Comparison of ENCODE assay signal across 10 mouse cellular contexts in genomic region chr19:53459407-53459788, GRCm38 (mm10).
DNase-seq lines count a peak whose midpoint lies in the region; ATAC-seq and TF ChIP-seq lines count a peak whose summit lies in the region.
"Had no signal": no experiment of that assay in that cellular context is flagged by ENCODE, and none has a peak within 500 bp of the region (broad histone marks: within the 10 kb centered on the region; RNA-seq: fewer than 3 reads in every experiment).

No protein-coding gene starts in this region.

- peak overlapping the region; percentile 67; the same call in 1 of the 2 replicates for H3K27ac ChIP-seq in hindbrain, embryonic 10.5 days
- H3K27ac ChIP-seq in midbrain, embryonic 11.5 days (ENCODE audit: low read depth, low read length): no peak overlapping the region
- H3K27ac ChIP-seq: neural tube, embryonic 13.5 days had no signal

- DNase-seq in ES-CJ7 (ENCODE audit: low read depth, low spot score): peak; percentile 29
- DNase-seq in brain, embryonic 14.5 days (ENCODE audit: low read depth): peak; percentile 62
- DNase-seq in hindbrain, embryonic 10.5 days (ENCODE audit: low spot score): no peak
- DNase-seq in midbrain, embryonic 11.5 days (ENCODE audit: low spot score, missing footprints): peak; percentile 89
- no peak for DNase-seq in gastrocnemius, postnatal 10 days
- no peak for DNase-seq in left cerebral cortex, postnatal 14 days (ENCODE audit: low spot score in 2 of 2)
- DNase-seq: kidney, adult 8-10 months; lung, postnatal 14 days had no signal

- intact Hi-C loops in left cerebral cortex, postnatal 14 days (cut with DNase I): no loop called here

- H3K4me1 ChIP-seq in hindbrain, embryonic 10.5 days (replicated peaks): peaks cover 40% of the 10 kb centered on the region
- H3K4me1 ChIP-seq in midbrain, embryonic 11.5 days (ENCODE audit: control insufficient read depth, insufficient read depth, low read length): peaks cover 10% of the 10 kb centered on the region

- peak; percentile 65 for ATAC-seq in midbrain, embryonic 11.5 days (ENCODE audit: low FRiP score)
- no peak for ATAC-seq in inflammation-experienced regulatory T-cells, adult 6 months

- H3K36me3 ChIP-seq in hindbrain, embryonic 10.5 days: no peaks in the 10 kb centered on the region
- H3K36me3 ChIP-seq in midbrain, embryonic 11.5 days (ENCODE audit: control insufficient read depth, insufficient read depth, low read length): no peaks in the 10 kb centered on the region
- H3K36me3 ChIP-seq: neural tube, embryonic 13.5 days had no signal

- H3K27me3 ChIP-seq in hindbrain, embryonic 10.5 days (ENCODE audit: insufficient read depth, poor library complexity, severe bottlenecking): peaks cover 41% of the 10 kb centered on the region
- H3K27me3 ChIP-seq in midbrain, embryonic 11.5 days (ENCODE audit: control insufficient read depth, insufficient read depth, low read length): no peaks in the 10 kb centered on the region; the same call in 1 of the 2 replicates

- H3K9me3 ChIP-seq in hindbrain, embryonic 10.5 days: no peaks in the 10 kb centered on the region
- H3K9me3 ChIP-seq in midbrain, embryonic 11.5 days (ENCODE audit: control insufficient read depth, low read length): no peaks in the 10 kb centered on the region
- H3K9me3 ChIP-seq: neural tube, embryonic 13.5 days had no signal

- H3K4me3 ChIP-seq in hindbrain, embryonic 10.5 days: no peak overlapping the region
- H3K4me3 ChIP-seq in midbrain, embryonic 11.5 days (ENCODE audit: low read depth, low read length): no peak overlapping the region
- H3K4me3 ChIP-seq: neural tube, embryonic 13.5 days had no signal

- no peak for TF ChIP-seq POLR2A in brain, embryonic 14.5 days (IDR thresholded peaks at IDR 0.05; ENCODE audit: borderline replicate concordance, extremely low read depth, insufficient read depth, insufficient read length, poor library complexity, severe bottlenecking)

- 0 out of 2 replicates have a peak overlapping the region, but pooled peaks have one; percentile 6 for H3K4me2 ChIP-seq in midbrain, embryonic 11.5 days

- 21% methylated on average over 3 of the region's 3 CpGs for WGBS in hindbrain, embryonic 10.5 days
- WGBS in midbrain, embryonic 11.5 days: 13% methylated on average over 3 of the region's 3 CpGs

- no peak for TF ChIP-seq CTCF in brain, embryonic 14.5 days (IDR thresholded peaks at IDR 0.05; ENCODE audit: borderline replicate concordance, extremely low read depth, insufficient read depth, insufficient read length)

- H3K9ac ChIP-seq in midbrain, embryonic 11.5 days (ENCODE audit: low read length): no peak overlapping the region
- H3K9ac ChIP-seq: neural tube, embryonic 13.5 days had no signal

Comparison
In these comparisons a context has a peak if more than half of its experiments do, and no peak if none do; other contexts are left out.
1. DNase-seq: peak in ES-CJ7 (single experiment), brain, embryonic 14.5 days (single experiment) and midbrain, embryonic 11.5 days (single experiment); none in hindbrain, embryonic 10.5 days (single experiment), gastrocnemius, postnatal 10 days (single experiment) and left cerebral cortex, postnatal 14 days (0 of 2).